Mouse (Mus musculus) kidney, adult 2 months (tissue): ENCODE measurements around the gene Myd88. TPM values are rescaled to one million over a fixed set of nuclear protein-coding genes. Genes with fewer than 3 reads are reported as not detected.
A peak's percentile ranks its signal among the peaks of the same experiment; 100 is the strongest.

Source experiments
- DNase-seq: peaks from one replicate; pipeline ENCODE4 v3.0.0; 2021
- H3K27ac ChIP-seq: fragments of 200-500 bp; 2 replicates; pipeline ENCODE4 v1.5.1; 2012; ENCODE audit warnings: low read depth, low read length, control low read depth, inconsistent platforms; ENCODE audit not compliant: insufficient read depth
- H3K27me3 ChIP-seq: fragments of 200-500 bp; replicated peaks from 2 replicates; pipeline ENCODE4 v1.6.1; 2012; ENCODE audit warnings: mild to moderate bottlenecking, moderate library complexity, low read length, inconsistent platforms; ENCODE audit not compliant: control insufficient read depth, insufficient read depth
- H3K36me3 ChIP-seq: fragments of 200-500 bp; 2 replicates; pipeline ENCODE4 v1.6.1; 2012; ENCODE audit warnings: mild to moderate bottlenecking, moderate library complexity, low read length, inconsistent platforms; ENCODE audit not compliant: control insufficient read depth, insufficient read depth
- H3K4me1 ChIP-seq: fragments of 200-500 bp; 2 replicates; pipeline ENCODE4 v1.6.1; 2011; ENCODE audit warnings: low read length; ENCODE audit not compliant: control insufficient read depth, insufficient read depth
- H3K4me3 ChIP-seq: fragments of 200-500 bp; 2 replicates; pipeline ENCODE4 v1.5.1; 2011; ENCODE audit warnings: mild to moderate bottlenecking, low read depth, low read length, control low read depth; ENCODE audit not compliant: insufficient read depth
- CTCF ChIP-seq: fragments of 200-500 bp; conservative IDR thresholded peaks from 2 replicates; pipeline ENCODE4 v1.5.1; 2011; ENCODE audit warnings: low read depth, mild to moderate bottlenecking, control low read depth, low read length, moderate library complexity, mixed read lengths; ENCODE audit not compliant: insufficient read depth, insufficient read length
- POLR2A ChIP-seq: fragments of 200-500 bp; IDR thresholded peaks from one replicate; pipeline ENCODE4 v1.6.1; 2011; ENCODE audit warnings: low read depth, low read length, control low read depth
- WGBS: fragments of 180-500 bp; shearing (Covaris S2); methylation state at CpG from one replicate; pipeline ENCODE4 v1.1.7; 2018; 5-methylcytosine and 5-hydroxymethylcytosine counted together
- polyA plus RNA-seq: library from polyadenylated mRNA; depleted of rRNA; stranded (reverse); fragments of >200 nt; gene quantifications from 2 replicates; pipeline ENCODE4 v1.2.3, GENCODE M21; 2012

The Myd88 gene
- polyA plus RNA-seq, 1 experiment, result 17.4 TPM

DNA sequence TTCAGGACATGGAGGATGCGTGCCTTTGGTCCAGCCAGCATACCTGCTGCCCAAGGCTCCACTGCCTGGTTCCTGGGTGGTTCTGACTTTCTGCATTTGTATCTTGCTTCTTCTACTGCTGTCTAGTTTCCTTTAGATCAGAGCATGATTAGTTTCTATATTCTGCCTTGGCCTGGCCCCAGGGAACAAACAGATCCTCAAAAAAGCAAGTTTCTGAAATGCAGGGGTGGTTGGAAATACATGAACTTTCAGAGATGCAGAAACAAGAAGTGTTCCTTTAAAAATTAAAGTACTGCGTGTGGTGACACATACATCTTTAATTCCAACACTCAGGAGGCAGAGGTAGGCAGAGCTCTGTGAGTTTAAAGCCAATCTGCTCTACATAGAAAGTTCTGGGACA is 6.4 kb downstream of the Myd88 start:
- no peak for DNase-seq
- WGBS, result 82% methylated on average over 2 of the region's 2 CpGs
- TF ChIP-seq POLR2A (no peak), CTCF (no peak)

DNA sequence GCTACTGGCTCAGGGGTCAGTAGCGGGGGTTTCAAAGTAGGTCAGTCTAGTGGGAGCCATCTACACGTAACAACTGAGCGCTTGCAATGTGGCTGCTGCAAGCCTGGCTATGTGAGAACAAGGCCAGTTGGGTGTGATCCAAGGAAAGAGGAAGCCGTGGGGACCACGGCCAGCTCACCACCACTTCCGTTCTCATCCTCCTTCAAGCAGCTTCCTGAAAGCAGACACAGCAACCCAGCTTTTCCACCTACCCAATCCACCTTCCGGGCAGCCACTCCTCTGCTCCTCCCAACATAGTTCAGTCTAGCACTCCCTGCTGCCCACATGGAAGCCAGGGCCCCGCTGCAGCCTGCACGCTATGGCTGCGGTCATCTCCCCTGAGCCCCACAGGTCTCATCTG is 6.9 kb downstream of the Myd88 start:
- Histone ChIP-seq H3K4me3 (no peak overlapping the region), H3K4me1 (peaks cover 7% of the 10 kb centered on the region), H3K36me3 (no peaks in the 10 kb centered on the region), H3K27me3 (no peaks in the 10 kb centered on the region), H3K27ac (peak overlapping the region; percentile 64; the same call in 1 of the 2 replicates)
- peak; percentile 80 for DNase-seq
- TF ChIP-seq POLR2A (no peak), CTCF (no peak)
- WGBS, result 45% methylated on average over 10 of the region's 10 CpGs

More for the DNA sequence above, 6.4 kb downstream of the Myd88 start:
- Histone ChIP-seq H3K27me3 (no peaks in the 10 kb centered on the region), H3K27ac (peak overlapping the region; percentile 64; the same call in 1 of the 2 replicates), H3K4me1 (peaks cover 7% of the 10 kb centered on the region), H3K4me3 (no peak overlapping the region), H3K36me3 (no peaks in the 10 kb centered on the region)

DNA sequence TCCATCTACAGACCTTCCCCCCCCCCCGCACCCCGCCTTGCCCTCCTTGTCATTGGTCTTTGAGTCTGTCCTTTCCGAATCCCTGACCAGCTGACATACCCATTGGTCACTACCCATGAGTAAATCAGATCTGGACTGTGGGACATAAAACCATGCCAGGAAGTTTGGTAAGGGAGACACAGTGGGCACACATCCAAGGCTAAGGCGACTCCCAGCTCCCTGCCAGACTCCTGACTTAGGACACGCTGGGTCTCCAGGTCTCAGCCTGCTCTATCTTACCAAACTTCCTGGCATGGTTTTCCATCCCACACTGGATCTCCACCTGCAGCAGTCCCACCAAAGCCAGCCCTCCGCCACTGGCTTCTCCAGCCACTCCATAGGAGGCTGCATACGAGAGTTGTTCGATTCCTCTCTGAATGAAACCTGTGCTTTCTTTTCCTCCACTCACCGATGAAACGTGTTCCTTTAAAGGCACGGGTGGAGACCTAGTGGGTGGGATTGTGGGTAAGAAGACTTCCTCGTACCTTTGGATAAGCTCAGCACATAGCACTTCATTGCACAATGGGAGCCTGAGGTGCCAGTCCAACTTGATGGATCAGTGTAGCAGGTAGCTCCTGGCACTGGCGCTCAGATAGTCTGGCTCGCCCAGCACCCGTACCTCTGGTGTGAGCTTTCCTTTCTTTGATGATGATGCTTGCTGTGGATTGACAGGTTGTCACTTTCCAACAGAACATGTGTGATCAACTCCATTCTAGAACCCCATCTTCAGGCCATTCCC is 10.8 kb downstream of the Myd88 start:
- H3K27me3 ChIP-seq, result no peaks in the 10 kb centered on the region
- H3K27ac ChIP-seq, result no peak overlapping the region
- TF ChIP-seq POLR2A (no peak), CTCF (no peak)
- H3K36me3 ChIP-seq, result no peaks in the 10 kb centered on the region
- DNase-seq, result no peak
- H3K4me1 ChIP-seq, result peaks cover 6% of the 10 kb centered on the region; the same call in 1 of the 2 replicates
- H3K4me3 ChIP-seq, result no peak overlapping the region
- WGBS, result 83% methylated on average over 15 of the region's 15 CpGs

GRCm38 (mm10) chr9:119328488-119328887 is 12.7 kb downstream of the Myd88 start:
- 69% methylated on average over 3 of the region's 3 CpGs for WGBS
- no peaks in the 10 kb centered on the region for H3K27me3 ChIP-seq
- 0 out of 2 replicates have a peak, but pooled peaks cover 2% of the 10 kb centered on the region for H3K4me1 ChIP-seq
- H3K27ac ChIP-seq, result no peak overlapping the region
- no peak overlapping the region for H3K4me3 ChIP-seq
- no peaks in the 10 kb centered on the region for H3K36me3 ChIP-seq
- no peak for TF ChIP-seq CTCF
- DNase-seq, result no peak

- 57% methylated on average over 1 of the region's 1 CpGs for WGBS
- no peak overlapping the region for H3K27ac ChIP-seq
Observed at GRCm38 (mm10) chr9:119324130-119324529, 17.1 kb downstream of the Myd88 start.

GRCm38 (mm10) chr9:119323260-119323645 is 18.0 kb downstream of the Myd88 start:
- Histone ChIP-seq H3K36me3 (no peaks in the 10 kb centered on the region), H3K27me3 (no peaks in the 10 kb centered on the region), H3K4me1 (peaks cover 6% of the 10 kb centered on the region; the same call in 1 of the 2 replicates), H3K4me3 (peak overlapping the region; percentile 61), H3K27ac (peak overlapping the region; percentile 88)
- DNase-seq, result no peak
- WGBS, result 2% methylated on average over 9 of the region's 9 CpGs
- no peak for TF ChIP-seq CTCF

More at GRCm38 (mm10) chr9:119324130-119324529, 17.1 kb downstream of the Myd88 start:
- Histone ChIP-seq H3K4me1 (peaks cover 6% of the 10 kb centered on the region; the same call in 1 of the 2 replicates), H3K36me3 (no peaks in the 10 kb centered on the region), H3K27me3 (no peaks in the 10 kb centered on the region), H3K4me3 (no peak overlapping the region)
- DNase-seq, result no peak
- TF ChIP-seq CTCF (no peak), POLR2A (no peak)
